Mouse (Mus musculus) intestine, postnatal 0 days (tissue): ENCODE results near the gene St13. TPM values are rescaled to one million over a fixed set of nuclear protein-coding genes. Genes with fewer than 3 reads are reported as not detected.

Experiments used
- ATAC-seq: fragments of 200-750 bp; cut with Nextera tagmentation; 2 replicates; pipeline ENCODE4 v1.8.0; 2017; ENCODE audit warnings: mild to moderate bottlenecking, moderate TSS enrichment, moderate library complexity
- H3K27ac ChIP-seq: fragments of 300-500 bp; sonication (generic); 2 replicates; pipeline ENCODE4 v1.5.1; 2014; ENCODE audit warnings: mild to moderate bottlenecking, low read depth, low read length, moderate library complexity
- H3K27me3 ChIP-seq: fragments of 300-500 bp; sonication (generic); replicated peaks from 2 replicates; pipeline ENCODE4 v1.6.1; 2014; ENCODE audit warnings: low read length, mixed read lengths; ENCODE audit not compliant: control insufficient read depth, insufficient read depth
- H3K36me3 ChIP-seq: fragments of 300-500 bp; sonication (generic); 2 replicates; pipeline ENCODE4 v1.6.1; 2014; ENCODE audit warnings: mild to moderate bottlenecking, moderate library complexity; ENCODE audit not compliant: control insufficient read depth, insufficient read depth
- H3K4me1 ChIP-seq: fragments of 300-500 bp; sonication (generic); replicated peaks from 2 replicates; pipeline ENCODE4 v1.6.1; 2014; ENCODE audit warnings: antibody characterized with exemption, low read length, mixed read lengths; ENCODE audit not compliant: control insufficient read depth, insufficient read depth
- H3K4me2 ChIP-seq: fragments of 300-500 bp; sonication (generic); replicated peaks from 2 replicates; pipeline ENCODE4 v1.6.1; 2014; ENCODE audit warnings: low read depth, mild to moderate bottlenecking, moderate library complexity
- H3K4me3 ChIP-seq: fragments of 300-500 bp; sonication (generic); 2 replicates; pipeline ENCODE4 v1.5.1; 2014; ENCODE audit warnings: low read depth, low read length
- H3K9ac ChIP-seq: fragments of 300-500 bp; sonication (generic); 2 replicates; pipeline ENCODE4 v1.6.1; 2014; ENCODE audit warnings: mild to moderate bottlenecking, low read depth, low read length
- H3K9me3 ChIP-seq: fragments of 300-500 bp; sonication (generic); 2 replicates; pipeline ENCODE4 v1.6.1; 2016; ENCODE audit warnings: mixed run types; ENCODE audit not compliant: control insufficient read depth
- CTCF ChIP-seq: sonication (generic); IDR thresholded peaks from 2 replicates; pipeline ENCODE4 v1.5.1; 2016; ENCODE audit warnings: low read depth, mild to moderate bottlenecking, control low read depth, antibody characterized with exemption, moderate library complexity
- WGBS: fragments of 180-500 bp; shearing (Covaris S2); extraction: QIAGEN DNeasy Blood & Tissue Kit; methylation state at CpG from one replicate; pipeline ENCODE4 v1.1.7; 2014; 5-methylcytosine and 5-hydroxymethylcytosine counted together
- polyA plus RNA-seq: library from polyadenylated mRNA; unstranded; fragments of >200 nt; fragmentation: Nextera tagmentation; extraction: Ambion mirVana; gene quantifications from 2 replicates; pipeline ENCODE4 v1.2.1, GENCODE M21; 2015

The St13 gene
- polyA plus RNA-seq: 66.9 and 68.2 TPM in 2 replicates

DNA sequence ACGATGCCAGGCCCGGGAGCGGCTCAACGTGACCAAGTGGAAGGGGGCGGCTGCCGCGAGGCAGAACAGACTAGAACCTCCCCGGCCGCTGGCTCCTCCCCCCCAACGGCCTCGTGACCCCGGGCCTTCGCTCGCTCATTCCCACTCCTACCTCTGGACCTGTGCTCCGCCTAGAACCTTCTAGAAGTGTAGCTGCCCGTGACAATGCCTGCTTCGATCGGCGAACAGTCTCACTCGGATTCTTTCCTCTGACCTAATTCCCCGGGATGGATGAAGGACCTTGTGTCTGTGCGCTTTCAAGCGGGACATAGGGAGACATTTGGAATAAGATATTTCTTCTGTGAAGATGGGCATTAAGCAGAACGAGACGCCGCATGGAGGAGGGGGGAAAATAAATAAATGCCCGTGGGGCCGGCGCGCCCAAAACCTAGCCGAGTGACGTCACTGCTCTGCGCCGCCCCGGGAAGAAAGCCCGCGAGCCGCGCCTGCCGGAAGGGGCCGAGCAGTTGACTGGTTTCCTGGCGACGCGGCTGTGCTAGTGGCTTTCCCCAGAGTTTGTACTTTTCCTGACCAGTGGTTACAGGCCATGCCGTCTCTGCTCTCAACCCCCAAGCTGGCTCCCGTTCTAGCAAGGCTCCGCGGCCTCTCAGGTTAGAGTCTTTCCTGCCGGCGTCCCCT is at the start of gene St13, which contains the start of gene Xpnpep3:
Gene St13 (minus strand): TSS at position 440 of the 678 bp plus-strand sequence.
Gene Xpnpep3 (plus strand): TSS at position 501 of the 678 bp plus-strand sequence.
- Histone ChIP-seq H3K4me1 (no peaks in the 10 kb centered on the region; the same call in 1 of the 2 replicates), H3K9me3 (no peaks in the 10 kb centered on the region), H3K27me3 (no peaks in the 10 kb centered on the region), H3K9ac (peak within 1 kb of the TSS; percentile 95), H3K4me3 (peak within 1 kb of the TSS; percentile 99), H3K4me2 (peak within 1 kb of the TSS; percentile 84), H3K36me3 (no peaks in the 10 kb centered on the region), H3K27ac (peak within 1 kb of the TSS; percentile 83)
- WGBS: under 1% methylated on average over 48 of the region's 50 CpGs
- peak; percentile 100 for ATAC-seq
- no peak for TF ChIP-seq CTCF

GRCm38 (mm10) chr15:81448463-81448862 is 48.6 kb upstream of the St13 start:
- no peak overlapping the region for H3K4me3 ChIP-seq
- peak; percentile 89 for TF ChIP-seq CTCF
- 43% methylated on average over 3 of the region's 3 CpGs for WGBS
- no peak overlapping the region for H3K9ac ChIP-seq
- no peak overlapping the region for H3K4me2 ChIP-seq
- H3K4me1 ChIP-seq: no peaks in the 10 kb centered on the region
- H3K27ac ChIP-seq: no peak overlapping the region
- ATAC-seq: no peak
- no peaks in the 10 kb centered on the region for H3K27me3 ChIP-seq
- no peaks in the 10 kb centered on the region for H3K9me3 ChIP-seq
- peaks cover 28% of the 10 kb centered on the region for H3K36me3 ChIP-seq

GRCm38 (mm10) chr15:81439236-81439635 is 39.4 kb upstream of the St13 start:
- TF ChIP-seq CTCF: no peak
- H3K9ac ChIP-seq: no peak overlapping the region
- no peak overlapping the region for H3K4me2 ChIP-seq
- no peak for ATAC-seq
- no peaks in the 10 kb centered on the region for H3K4me1 ChIP-seq
- H3K27ac ChIP-seq: no peak overlapping the region
- H3K36me3 ChIP-seq: peaks cover 26% of the 10 kb centered on the region
- no peak overlapping the region for H3K4me3 ChIP-seq
- H3K9me3 ChIP-seq: no peaks in the 10 kb centered on the region
- no peaks in the 10 kb centered on the region for H3K27me3 ChIP-seq

- Histone ChIP-seq H3K27ac (no peak overlapping the region), H3K4me3 (no peak overlapping the region), H3K9me3 (no peaks in the 10 kb centered on the region), H3K4me1 (no peaks in the 10 kb centered on the region), H3K4me2 (no peak overlapping the region), H3K27me3 (no peaks in the 10 kb centered on the region), H3K9ac (no peak overlapping the region), H3K36me3 (peaks cover 19% of the 10 kb centered on the region; the same call in 1 of the 2 replicates)
- WGBS: 100% methylated on average over 1 of the region's 1 CpGs
- TF ChIP-seq CTCF: no peak
- no peak for ATAC-seq
Measured at GRCm38 (mm10) chr15:81438345-81438744, 38.5 kb upstream of the St13 start.

DNA sequence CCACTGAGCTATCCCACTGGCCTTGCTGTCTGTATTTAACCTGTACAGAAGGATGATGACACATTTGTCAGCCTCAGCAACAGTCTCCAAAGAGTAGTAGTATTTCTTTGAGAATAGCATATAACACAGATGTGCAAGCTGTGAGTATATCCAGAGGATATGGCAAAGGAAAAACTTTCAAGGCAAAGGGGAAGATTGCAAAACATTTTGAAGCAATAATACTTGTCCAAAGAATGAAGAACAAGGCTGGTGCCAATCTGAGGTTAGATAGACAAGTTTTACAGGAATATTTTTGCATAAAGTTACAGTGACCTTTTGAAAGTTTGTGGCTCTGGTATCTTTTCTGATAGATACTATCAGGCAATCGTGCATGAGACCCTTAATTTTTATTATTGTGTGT is 31.3 kb upstream of the St13 start:
- Histone ChIP-seq H3K36me3 (peaks cover 26% of the 10 kb centered on the region), H3K27me3 (no peaks in the 10 kb centered on the region), H3K4me1 (no peaks in the 10 kb centered on the region), H3K27ac (no peak overlapping the region), H3K9me3 (no peaks in the 10 kb centered on the region), H3K4me3 (no peak overlapping the region), H3K4me2 (no peak overlapping the region), H3K9ac (no peak overlapping the region)
- ATAC-seq: no peak
- 49% methylated on average over 1 of the region's 1 CpGs for WGBS
- TF ChIP-seq CTCF: no peak

- Histone ChIP-seq H3K4me3 (no peak overlapping the region), H3K27ac (no peak overlapping the region), H3K4me1 (0 out of 2 replicates have a peak, but pooled peaks cover 4% of the 10 kb centered on the region), H3K27me3 (no peaks in the 10 kb centered on the region), H3K9ac (no peak overlapping the region), H3K9me3 (no peaks in the 10 kb centered on the region), H3K4me2 (no peak overlapping the region), H3K36me3 (peaks cover 26% of the 10 kb centered on the region)
- WGBS: 71% methylated on average over 2 of the region's 2 CpGs
- TF ChIP-seq CTCF: no peak
- no peak for ATAC-seq
Measured at GRCm38 (mm10) chr15:81427947-81428346, 28.1 kb upstream of the St13 start.
